Mouse (Mus musculus): ENCODE results near the gene Mrps34. TPM values are rescaled to one million over a fixed set of nuclear protein-coding genes. Genes with fewer than 3 reads are reported as not detected.

Gene Mrps34
- polyA plus RNA-seq (2014; fragmentation: Nextera tagmentation; extraction: Ambion mirVana), result 70.5 and 73.3 TPM in 2 replicates

DNA sequence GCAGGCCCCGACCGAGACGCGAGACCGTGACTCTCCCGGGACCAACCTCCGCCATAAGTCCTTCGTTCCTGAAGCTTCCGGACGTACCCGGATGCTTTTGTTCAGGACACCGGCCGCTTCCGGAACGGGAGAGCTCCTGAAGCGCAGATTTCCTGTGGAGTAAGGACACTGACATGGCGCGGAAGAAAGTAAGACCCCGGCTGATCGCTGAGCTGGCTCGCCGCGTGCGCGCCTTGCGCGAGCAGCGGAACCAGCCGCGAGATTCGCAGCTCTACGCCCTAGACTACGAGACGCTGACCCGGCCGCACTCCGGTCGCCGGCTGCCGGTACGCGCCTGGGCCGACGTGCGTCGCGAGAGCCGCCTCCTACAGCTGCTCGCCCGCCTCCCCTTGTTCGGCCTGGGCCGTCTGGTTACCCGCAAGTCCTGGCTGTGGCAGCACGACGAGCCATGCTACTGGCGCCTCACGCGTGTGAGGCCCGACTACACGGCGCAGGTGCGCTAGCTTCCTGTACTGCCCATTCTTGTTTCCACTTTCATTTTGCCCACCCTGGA, at the start of gene Mrps34, which contains the start of gene Eme2:
Gene Mrps34, plus strand, starts transcription at position 122 of the 553 bp plus-strand sequence.
Gene Eme2, minus strand, starts transcription at position 93 of the 553 bp plus-strand sequence.
- peak within 1 kb of the TSS; percentile 82 for H3K4me3 ChIP-seq (ENCODE audit: low read depth, low read length)
- no peaks in the 10 kb centered on the region for H3K9me3 ChIP-seq (ENCODE audit: control insufficient read depth, low read length)
- H3K9ac ChIP-seq (ENCODE audit: low read depth, low read length), result peak within 1 kb of the TSS; percentile 87
- peak within 1 kb of the TSS; percentile 77 for H3K4me2 ChIP-seq (replicated peaks; ENCODE audit: low read depth, low read length)
- H3K36me3 ChIP-seq (ENCODE audit: control insufficient read depth, insufficient read depth, low read length), result peaks cover 16% of the 10 kb centered on the region
- peaks cover 5% of the 10 kb centered on the region; the same call in 1 of the 2 replicates for H3K4me1 ChIP-seq (replicated peaks; ENCODE audit: control insufficient read depth, insufficient read depth, low read length)
- peak; percentile 56 for ATAC-seq (ENCODE audit: low FRiP score)
- peak within 1 kb of the TSS; percentile 78 for H3K27ac ChIP-seq (ENCODE audit: low read depth, low read length)
- peak; percentile 91 for DNase-seq (ENCODE audit: low spot score)
- no peaks in the 10 kb centered on the region for H3K27me3 ChIP-seq (ENCODE audit: control insufficient read depth, insufficient read depth, low read length)
- under 1% methylated on average over 62 of the region's 62 CpGs for WGBS

DNA sequence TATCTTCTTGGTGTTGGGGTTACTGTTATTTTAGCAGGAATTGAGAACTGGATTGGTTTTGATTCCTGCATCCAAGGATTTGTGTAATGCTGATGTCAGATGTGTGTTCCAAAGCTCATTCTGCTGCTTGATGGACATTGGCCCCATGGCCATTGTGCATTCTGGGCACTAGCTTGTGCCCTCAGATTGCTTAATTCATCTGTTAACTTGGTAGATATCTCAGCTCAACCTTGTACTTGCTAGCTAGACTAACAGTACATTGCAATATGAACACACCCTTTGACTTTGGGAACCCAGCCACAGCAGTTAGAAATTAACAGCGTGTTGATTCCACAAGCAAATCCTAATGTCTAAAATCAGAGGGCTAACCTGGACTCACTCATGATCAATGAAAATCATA, 47.5 kb upstream of the Mrps34 start:
- no peak overlapping the region for H3K9ac ChIP-seq (ENCODE audit: low read depth, low read length)
- DNase-seq (ENCODE audit: low spot score) (no peak), ATAC-seq (ENCODE audit: low FRiP score) (no peak)
- no peaks in the 10 kb centered on the region for H3K4me1 ChIP-seq (replicated peaks; ENCODE audit: control insufficient read depth, insufficient read depth, low read length)
- H3K9me3 ChIP-seq (ENCODE audit: control insufficient read depth, low read length), result no peaks in the 10 kb centered on the region
- 100% methylated on average over 1 of the region's 1 CpGs for WGBS
- H3K4me2 ChIP-seq (replicated peaks; ENCODE audit: low read depth, low read length), result no peak overlapping the region
- H3K4me3 ChIP-seq (ENCODE audit: low read depth, low read length), result no peak overlapping the region
- no peaks in the 10 kb centered on the region for H3K36me3 ChIP-seq (ENCODE audit: control insufficient read depth, insufficient read depth, low read length)
- no peak overlapping the region for H3K27ac ChIP-seq (ENCODE audit: low read depth, low read length)
- peaks cover 3% of the 10 kb centered on the region; the same call in 1 of the 2 replicates for H3K27me3 ChIP-seq (ENCODE audit: control insufficient read depth, insufficient read depth, low read length)

- Histone ChIP-seq H3K4me3 (ENCODE audit: low read depth, low read length) (no peak overlapping the region), H3K9me3 (ENCODE audit: control insufficient read depth, low read length) (no peaks in the 10 kb centered on the region), H3K27me3 (ENCODE audit: control insufficient read depth, insufficient read depth, low read length) (peaks cover 3% of the 10 kb centered on the region; the same call in 1 of the 2 replicates), H3K27ac (ENCODE audit: low read depth, low read length) (no peak overlapping the region), H3K36me3 (ENCODE audit: control insufficient read depth, insufficient read depth, low read length) (no peaks in the 10 kb centered on the region), H3K9ac (ENCODE audit: low read depth, low read length) (no peak overlapping the region), H3K4me2 (replicated peaks; ENCODE audit: low read depth, low read length) (no peak overlapping the region), H3K4me1 (replicated peaks; ENCODE audit: control insufficient read depth, insufficient read depth, low read length) (no peaks in the 10 kb centered on the region)
- DNase-seq (ENCODE audit: low spot score) (no peak), ATAC-seq (ENCODE audit: low FRiP score) (no peak)
Observed at GRCm38 (mm10) chr17:24848600-24849031, 46.3 kb upstream of the Mrps34 start.

DNA sequence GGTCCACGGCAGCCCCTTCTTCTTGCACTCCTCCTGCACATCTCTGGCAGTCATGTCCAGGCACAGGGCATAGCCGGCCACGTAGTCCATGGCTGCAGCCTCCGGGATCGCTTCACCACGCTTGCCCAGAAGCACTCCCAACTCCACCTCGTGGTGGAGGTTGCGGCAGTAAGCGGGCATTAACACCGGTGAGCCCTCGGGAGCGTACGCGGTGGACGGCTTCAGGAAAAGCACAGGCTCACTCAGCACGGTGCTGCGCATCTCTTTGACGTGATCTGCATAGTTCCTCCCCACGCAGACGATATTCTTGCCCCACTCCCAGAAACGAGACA, 45.2 kb upstream of the Mrps34 start:
- Histone ChIP-seq H3K4me3 (ENCODE audit: low read depth, low read length) (peak overlapping the region; percentile 76), H3K27me3 (ENCODE audit: control insufficient read depth, insufficient read depth, low read length) (peaks cover 3% of the 10 kb centered on the region; the same call in 1 of the 2 replicates), H3K27ac (ENCODE audit: low read depth, low read length) (peak overlapping the region; percentile 90), H3K4me1 (replicated peaks; ENCODE audit: control insufficient read depth, insufficient read depth, low read length) (no peaks in the 10 kb centered on the region), H3K9ac (ENCODE audit: low read depth, low read length) (peak overlapping the region; percentile 62), H3K9me3 (ENCODE audit: control insufficient read depth, low read length) (no peaks in the 10 kb centered on the region), H3K36me3 (ENCODE audit: control insufficient read depth, insufficient read depth, low read length) (no peaks in the 10 kb centered on the region), H3K4me2 (replicated peaks; ENCODE audit: low read depth, low read length) (peak overlapping the region; percentile 72)
- under 1% methylated on average over 21 of the region's 21 CpGs for WGBS
- DNase-seq (ENCODE audit: low spot score), result no peak
- peak; percentile 60 for ATAC-seq (ENCODE audit: low FRiP score)

GRCm38 (mm10) chr17:24850065-24850772, 44.7 kb upstream of the Mrps34 start, which contains the start of gene Fahd1:
TSS of gene Fahd1 (minus strand) at chr17:24850364.
- Histone ChIP-seq H3K4me3 (ENCODE audit: low read depth, low read length) (peak within 1 kb of the TSS; percentile 76), H3K27me3 (ENCODE audit: control insufficient read depth, insufficient read depth, low read length) (peaks cover 3% of the 10 kb centered on the region; the same call in 1 of the 2 replicates), H3K9me3 (ENCODE audit: control insufficient read depth, low read length) (no peaks in the 10 kb centered on the region), H3K36me3 (ENCODE audit: control insufficient read depth, insufficient read depth, low read length) (no peaks in the 10 kb centered on the region), H3K27ac (ENCODE audit: low read depth, low read length) (peak within 1 kb of the TSS; percentile 90), H3K9ac (ENCODE audit: low read depth, low read length) (peak within 1 kb of the TSS; percentile 62), H3K4me1 (replicated peaks; ENCODE audit: control insufficient read depth, insufficient read depth, low read length) (no peaks in the 10 kb centered on the region), H3K4me2 (replicated peaks; ENCODE audit: low read depth, low read length) (peak within 1 kb of the TSS; percentile 72)
- WGBS, result 0% methylated on average over 58 of the region's 58 CpGs
- peak; percentile 96 for DNase-seq (ENCODE audit: low spot score)
- peak; percentile 100 for ATAC-seq (ENCODE audit: low FRiP score)

DNA sequence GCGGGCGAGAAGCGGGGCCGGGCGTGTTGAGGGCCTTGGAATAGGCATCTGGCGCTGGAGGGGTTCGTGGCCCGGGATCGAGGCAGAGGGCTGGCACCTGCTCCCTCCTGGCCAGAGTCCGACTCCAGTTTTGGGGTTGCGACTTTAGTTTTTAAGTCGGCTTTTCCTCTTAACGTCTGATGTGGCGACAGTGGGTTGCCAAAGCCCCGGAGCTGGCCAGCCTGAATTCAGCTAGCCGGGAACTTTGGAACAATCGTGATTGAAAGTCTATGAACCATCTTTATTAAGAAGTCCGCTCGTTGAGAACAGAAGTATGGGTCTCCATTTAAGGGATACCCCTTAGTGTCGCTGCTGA, 44.2 kb upstream of the Mrps34 start:
- H3K27me3 ChIP-seq (ENCODE audit: control insufficient read depth, insufficient read depth, low read length), result peaks cover 3% of the 10 kb centered on the region; the same call in 1 of the 2 replicates
- ATAC-seq (ENCODE audit: low FRiP score) (no peak; the same call in 1 of the 2 replicates), DNase-seq (ENCODE audit: low spot score) (no peak)
- no peaks in the 10 kb centered on the region for H3K36me3 ChIP-seq (ENCODE audit: control insufficient read depth, insufficient read depth, low read length)
- H3K4me2 ChIP-seq (replicated peaks; ENCODE audit: low read depth, low read length), result peak overlapping the region; percentile 72
- WGBS, result 1% methylated on average over 20 of the region's 20 CpGs
- H3K9me3 ChIP-seq (ENCODE audit: control insufficient read depth, low read length), result no peaks in the 10 kb centered on the region
- peak overlapping the region; percentile 48 for H3K9ac ChIP-seq (ENCODE audit: low read depth, low read length)
- no peak overlapping the region; the same call in 1 of the 2 replicates for H3K27ac ChIP-seq (ENCODE audit: low read depth, low read length)
- H3K4me3 ChIP-seq (ENCODE audit: low read depth, low read length), result peak overlapping the region; percentile 76
- no peaks in the 10 kb centered on the region for H3K4me1 ChIP-seq (replicated peaks; ENCODE audit: control insufficient read depth, insufficient read depth, low read length)

- Histone ChIP-seq H3K9ac (ENCODE audit: low read depth, low read length) (no peak overlapping the region), H3K4me1 (replicated peaks; ENCODE audit: control insufficient read depth, insufficient read depth, low read length) (no peaks in the 10 kb centered on the region), H3K27ac (ENCODE audit: low read depth, low read length) (no peak overlapping the region), H3K27me3 (ENCODE audit: control insufficient read depth, insufficient read depth, low read length) (peaks cover 3% of the 10 kb centered on the region; the same call in 1 of the 2 replicates), H3K36me3 (ENCODE audit: control insufficient read depth, insufficient read depth, low read length) (no peaks in the 10 kb centered on the region), H3K9me3 (ENCODE audit: control insufficient read depth, low read length) (no peaks in the 10 kb centered on the region), H3K4me3 (ENCODE audit: low read depth, low read length) (peak overlapping the region; percentile 76; the same call in 1 of the 2 replicates), H3K4me2 (replicated peaks; ENCODE audit: low read depth, low read length) (no peak overlapping the region; the same call in 1 of the 2 replicates)
- ATAC-seq (ENCODE audit: low FRiP score) (no peak), DNase-seq (ENCODE audit: low spot score) (no peak)
- 82% methylated on average over 10 of the region's 10 CpGs for WGBS
Observed at GRCm38 (mm10) chr17:24851381-24852125, 43.4 kb upstream of the Mrps34 start.

GRCm38 (mm10) chr17:24855838-24856464, 39.0 kb upstream of the Mrps34 start:
- ATAC-seq (ENCODE audit: low FRiP score) (no peak), DNase-seq (ENCODE audit: low spot score) (no peak)
- H3K4me3 ChIP-seq (ENCODE audit: low read depth, low read length), result no peak overlapping the region

More at GRCm38 (mm10) chr17:24855838-24856464, 39.0 kb upstream of the Mrps34 start:
- Histone ChIP-seq H3K27ac (ENCODE audit: low read depth, low read length) (no peak overlapping the region), H3K9me3 (ENCODE audit: control insufficient read depth, low read length) (no peaks in the 10 kb centered on the region), H3K4me1 (replicated peaks; ENCODE audit: control insufficient read depth, insufficient read depth, low read length) (no peaks in the 10 kb centered on the region), H3K36me3 (ENCODE audit: control insufficient read depth, insufficient read depth, low read length) (no peaks in the 10 kb centered on the region), H3K9ac (ENCODE audit: low read depth, low read length) (no peak overlapping the region), H3K27me3 (ENCODE audit: control insufficient read depth, insufficient read depth, low read length) (peaks cover 3% of the 10 kb centered on the region; the same call in 1 of the 2 replicates), H3K4me2 (replicated peaks; ENCODE audit: low read depth, low read length) (no peak overlapping the region)
- WGBS, result 80% methylated on average over 3 of the region's 3 CpGs
